Mouse (Mus musculus): ENCODE measurements around the gene Baz2b.

- TF ChIP-seq POLR2A (IDR thresholded peaks at IDR 0.05; ENCODE audit: low read depth, low read length) (no peak), CTCF (IDR thresholded peaks at IDR 0.05; ENCODE audit: extremely low read depth, insufficient read depth, insufficient read length, insufficient replicate concordance) (no peak)
Observed at GRCm38 (mm10) chr2:60253506-60253905, 43.9 kb upstream of the Baz2b start.
